In the genomic region with DNA sequence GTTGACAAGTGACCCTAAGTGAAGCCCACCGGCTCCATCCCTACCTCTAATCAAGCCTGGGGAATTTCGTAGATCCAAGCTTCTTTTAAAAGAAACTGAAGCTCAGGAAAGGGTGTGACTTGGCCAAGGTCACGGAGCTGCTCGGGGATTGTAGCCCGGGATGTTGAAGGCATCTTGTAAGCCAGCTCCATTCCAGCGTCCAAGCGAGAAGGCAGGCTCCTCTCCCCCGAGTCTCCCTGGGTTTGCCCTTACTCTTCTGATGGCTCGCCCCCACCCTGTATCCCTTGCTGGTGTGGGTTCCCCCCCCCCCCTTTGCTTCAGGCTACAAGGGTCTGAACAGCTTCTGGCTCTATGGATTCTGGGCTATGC, we compare ENCODE assay signal across 7 mouse cellular contexts. TPM values are rescaled to one million over a fixed set of nuclear protein-coding genes. Genes with fewer than 3 reads are reported as not detected.
A peak's percentile ranks its signal among the peaks of the same experiment; 100 is the strongest.
DNase-seq lines count a peak whose midpoint lies in the region; TF ChIP-seq lines count a peak whose summit lies in the region.

No protein-coding gene starts in this region.

- H3K36me3 ChIP-seq in ES-Bruce4 (ENCODE audit: control insufficient read depth, insufficient read depth, low read length, poor library complexity, severe bottlenecking) (no peaks in the 10 kb centered on the region), ES-E14 (ENCODE audit: control insufficient read depth, insufficient read depth, low read length, poor library complexity, severe bottlenecking) (no peaks in the 10 kb centered on the region; the same call in 1 of the 2 replicates)
- no peaks in the 10 kb centered on the region for H3K36me3 ChIP-seq in hindbrain, embryonic 10.5 days
- no peaks in the 10 kb centered on the region for H3K36me3 ChIP-seq in midbrain, embryonic 10.5 days

- in situ Hi-C loops in ES-E14 (cut with MboI; ENCODE audit: low sequenced_read_pairs in 2 of 2, unreplicated experiment in 2 of 2): loop anchor here (5.0 to 25.0 kb wide), 2 partner anchors 311 to 321 kb away; a partner anchor contains a TSS

- peaks cover 30% of the 10 kb centered on the region for H3K27me3 ChIP-seq in ES-Bruce4 (ENCODE audit: control insufficient read depth, insufficient read depth, low read length, poor library complexity, severe bottlenecking)
- peaks cover 76% of the 10 kb centered on the region for H3K27me3 ChIP-seq in hindbrain, embryonic 10.5 days (ENCODE audit: insufficient read depth, poor library complexity, severe bottlenecking)
- peaks cover 81% of the 10 kb centered on the region for H3K27me3 ChIP-seq in midbrain, embryonic 10.5 days (ENCODE audit: low read depth, poor library complexity, severe bottlenecking)

- H3K27ac ChIP-seq in ES-Bruce4 (ENCODE audit: insufficient read depth, low read length): no peak overlapping the region
- no peak overlapping the region for H3K27ac ChIP-seq in ES-E14 (ENCODE audit: insufficient read depth, low read depth, low read length, poor library complexity, severe bottlenecking)
- H3K27ac ChIP-seq in hindbrain, embryonic 10.5 days: peak overlapping the region; percentile 81; the same call in 1 of the 2 replicates
- H3K27ac ChIP-seq in midbrain, embryonic 10.5 days (replicated peaks): peak overlapping the region; percentile 76

- H3K9ac ChIP-seq in ES-Bruce4 (ENCODE audit: low read depth, poor library complexity, severe bottlenecking) (peak overlapping the region; percentile 73), ES-E14 (ENCODE audit: insufficient read depth, low read depth, low read length, poor library complexity, severe bottlenecking) (no peak overlapping the region)

- H3K4me3 ChIP-seq in ES-Bruce4 (ENCODE audit: low read depth, low read length): peak overlapping the region; percentile 71
- peak overlapping the region; percentile 12 to 67; a peak in 2 of 4 replicates for H3K4me3 ChIP-seq in ES-E14 (ENCODE audit: insufficient read depth in 1 of 2, low read depth in 1 of 2, low read length in 2 of 2, poor library complexity in 1 of 2, severe bottlenecking in 1 of 2)
- peak overlapping the region; percentile 52 for H3K4me3 ChIP-seq in hindbrain, embryonic 10.5 days
- peak overlapping the region; percentile 55 for H3K4me3 ChIP-seq in midbrain, embryonic 10.5 days

- WGBS in hindbrain, embryonic 10.5 days: under 1% methylated on average over 9 of the region's 9 CpGs
- 2% methylated on average over 9 of the region's 9 CpGs for WGBS in midbrain, embryonic 10.5 days

- no peak for TF ChIP-seq EP300 in ES-Bruce4 (IDR thresholded peaks at IDR 0.05; ENCODE audit: insufficient read depth, low read depth, low read length)

- TF ChIP-seq CTCF in ES-Bruce4 (IDR thresholded peaks at IDR 0.05; ENCODE audit: low read depth, low read length): no peak

- no peaks in the 10 kb centered on the region for H3K4me1 ChIP-seq in ES-Bruce4 (ENCODE audit: control insufficient read depth, insufficient read depth, low read length)
- H3K4me1 ChIP-seq in ES-E14 (ENCODE audit: control insufficient read depth in 2 of 2, insufficient read depth in 2 of 2, low read length in 2 of 2, poor library complexity in 1 of 2): peaks cover 0 to 13% of the 10 kb centered on the region in 2 experiments; a peak in 2 of 4 replicates
- H3K4me1 ChIP-seq in hindbrain, embryonic 10.5 days (replicated peaks): peaks cover 57% of the 10 kb centered on the region
- H3K4me1 ChIP-seq in midbrain, embryonic 10.5 days: peaks cover 57% of the 10 kb centered on the region

- no peaks in the 10 kb centered on the region for H3K9me3 ChIP-seq in ES-Bruce4 (replicated peaks; ENCODE audit: control insufficient read depth, insufficient read depth, low read length, poor library complexity, severe bottlenecking)
- H3K9me3 ChIP-seq in ES-E14 (ENCODE audit: control insufficient read depth, insufficient read depth, low read depth, low read length): no peaks in the 10 kb centered on the region
- no peaks in the 10 kb centered on the region for H3K9me3 ChIP-seq in hindbrain, embryonic 10.5 days
- no peaks in the 10 kb centered on the region for H3K9me3 ChIP-seq in midbrain, embryonic 10.5 days (replicated peaks)

- DNase-seq in ES-E14 (ENCODE audit: low read depth, low spot score): no peak
- DNase-seq in hindbrain, embryonic 10.5 days (ENCODE audit: low spot score): no peak
- DNase-seq in midbrain, embryonic 10.5 days (ENCODE audit: low spot score): no peak
- DNase-seq in cerebellum, postnatal 25 days: no peak
- no peak for DNase-seq in cerebellum, postnatal 10 days
- no peak for DNase-seq in left cerebral cortex, adult 8-10 months (ENCODE audit: low spot score in 2 of 2)

- no peak for TF ChIP-seq POLR2A in ES-Bruce4 (IDR thresholded peaks at IDR 0.05; ENCODE audit: insufficient read depth, low read length)

TF ChIP-seq in ES-E14, 5 proteins besides CTCF, POLR2A, EP300 and RAD21:
- no peak for TF ChIP-seq HCFC1 (IDR thresholded peaks at IDR 0.05; ENCODE audit: borderline replicate concordance, insufficient read depth, low read length)
- no peak for TF ChIP-seq MAFK (IDR thresholded peaks at IDR 0.05; ENCODE audit: insufficient read depth, low read depth, low read length)
- TF ChIP-seq ZC3H11A (IDR thresholded peaks at IDR 0.05; ENCODE audit: borderline replicate concordance, low read depth, low read length): no peak
- no peak for TF ChIP-seq ZNF384 (IDR thresholded peaks at IDR 0.05; ENCODE audit: low read depth, low read length)
- no peak for TF ChIP-seq CHD2 (IDR thresholded peaks at IDR 0.05; ENCODE audit: low read depth, low read length)

RNA-seq across cellular contexts. Expression of a gene that starts 5.5 kb away (rescaled TPM):
- 5.0 and 5.4 TPM in 2 replicates for polyA plus RNA-seq in ES-Bruce4 (2011; ENCODE audit: insufficient read depth, insufficient read length, low read depth, missing spikeins)
- 8.6 and 16.7 TPM in 2 replicates for total RNA-seq in ES-E14 (2012; rRNA removed)
- polyA plus RNA-seq in hindbrain, embryonic 10.5 days (2016; fragmentation: Nextera tagmentation; extraction: Ambion mirVana): 1.9 and 2.2 TPM in 2 replicates
- polyA plus RNA-seq in midbrain, embryonic 10.5 days (2016; fragmentation: Nextera tagmentation; extraction: Ambion mirVana): 0.99 and 1.3 TPM in 2 replicates
- total RNA-seq in left cerebral cortex, adult 8-10 months (2022): under 1 TPM in 3 of 4 experiments, not detected in 1; 0.30 to 0.56 (median 0.34) TPM

RNA-seq across cellular contexts. Expression of a gene that starts 10.9 kb away (rescaled TPM):
- polyA plus RNA-seq in ES-Bruce4 (2011; ENCODE audit: insufficient read depth, insufficient read length, low read depth, missing spikeins): 0.96 TPM in 1 of 2 replicates, not detected in the other
- total RNA-seq in ES-E14 (2012; rRNA removed): 3.1 and 3.7 TPM in 2 replicates
- 0.78 and 8.7 TPM in 2 replicates for polyA plus RNA-seq in hindbrain, embryonic 10.5 days (2016; fragmentation: Nextera tagmentation; extraction: Ambion mirVana)
- 0.21 and 2.3 TPM in 2 replicates for polyA plus RNA-seq in midbrain, embryonic 10.5 days (2016; fragmentation: Nextera tagmentation; extraction: Ambion mirVana)
- not detected for total RNA-seq in left cerebral cortex, adult 8-10 months (2022)

RNA-seq across cellular contexts. Expression of a gene that starts 24.1 kb away (rescaled TPM):
- 43.3 and 46.5 TPM in 2 replicates for polyA plus RNA-seq in ES-Bruce4 (2011; ENCODE audit: insufficient read depth, insufficient read length, low read depth, missing spikeins)
- total RNA-seq in ES-E14 (2012; rRNA removed): 27.8 and 32.1 TPM in 2 replicates
- 41.6 and 46.8 TPM in 2 replicates for polyA plus RNA-seq in hindbrain, embryonic 10.5 days (2016; fragmentation: Nextera tagmentation; extraction: Ambion mirVana)
- polyA plus RNA-seq in midbrain, embryonic 10.5 days (2016; fragmentation: Nextera tagmentation; extraction: Ambion mirVana): 47.5 and 50.2 TPM in 2 replicates
- under 1 TPM in 2 of 4 experiments, not detected in 2; 0.74 to 0.95 TPM for total RNA-seq in left cerebral cortex, adult 8-10 months (2022)

RNA-seq across cellular contexts. Expression of a gene that starts 27.2 kb away (rescaled TPM):
- polyA plus RNA-seq in ES-Bruce4 (2011; ENCODE audit: insufficient read depth, insufficient read length, low read depth, missing spikeins): 60.7 and 65.1 TPM in 2 replicates
- total RNA-seq in ES-E14 (2012; rRNA removed): 21.1 and 21.7 TPM in 2 replicates
- 58.4 and 62.6 TPM in 2 replicates for polyA plus RNA-seq in hindbrain, embryonic 10.5 days (2016; fragmentation: Nextera tagmentation; extraction: Ambion mirVana)
- polyA plus RNA-seq in midbrain, embryonic 10.5 days (2016; fragmentation: Nextera tagmentation; extraction: Ambion mirVana): 55.3 and 57.1 TPM in 2 replicates
- total RNA-seq in left cerebral cortex, adult 8-10 months (2022): 10 to 100 TPM; 29.7 to 34.1 (median 33.2) TPM

RNA-seq across cellular contexts. Expression of a gene that starts 43.5 kb away (rescaled TPM):
- 8.0 and 11.5 TPM in 2 replicates for polyA plus RNA-seq in ES-Bruce4 (2011; ENCODE audit: insufficient read depth, insufficient read length, low read depth, missing spikeins)
- total RNA-seq in ES-E14 (2012; rRNA removed): 15.1 and 20.6 TPM in 2 replicates
- 9.7 and 14.4 TPM in 2 replicates for polyA plus RNA-seq in hindbrain, embryonic 10.5 days (2016; fragmentation: Nextera tagmentation; extraction: Ambion mirVana)
- 3.3 and 4.2 TPM in 2 replicates for polyA plus RNA-seq in midbrain, embryonic 10.5 days (2016; fragmentation: Nextera tagmentation; extraction: Ambion mirVana)
- 1 to 10 TPM in 3 of 4 experiments, under 1 TPM in 1; 0.73 to 1.5 (median 1.2) TPM for total RNA-seq in left cerebral cortex, adult 8-10 months (2022)

Comparison
In these comparisons a context has a peak if more than half of its experiments do, and no peak if none do; other contexts are left out.
1. H3K27ac ChIP-seq: peak in hindbrain, embryonic 10.5 days (single experiment) and midbrain, embryonic 10.5 days (single experiment); none in ES-Bruce4 (single experiment) and ES-E14 (single experiment).
2. Peak in every context shown above with its lines, with median percentiles within 50 percentile points of each other: H3K4me3 ChIP-seq.